Mouse (Mus musculus) midbrain, embryonic 12.5 days (tissue): ENCODE data around the gene Igfbp6. TPM values are rescaled to one million over a fixed set of nuclear protein-coding genes. Genes with fewer than 3 reads are reported as not detected.

Experiments
- ATAC-seq: fragments of 200-750 bp; cut with Nextera tagmentation; 2 replicates; pipeline ENCODE4 v1.8.0; 2017; ENCODE audit warnings: low read depth, moderate TSS enrichment, moderate library complexity; ENCODE audit not compliant: low FRiP score
- H3K27ac ChIP-seq: fragments of 300-500 bp; sonication (generic); replicated peaks from 2 replicates; pipeline ENCODE4 v1.5.1; 2016; ENCODE audit warnings: mild to moderate bottlenecking
- H3K27me3 ChIP-seq: fragments of 300-500 bp; sonication (generic); 2 replicates; pipeline ENCODE4 v1.6.1; 2016; ENCODE audit warnings: mild to moderate bottlenecking
- H3K36me3 ChIP-seq: fragments of 300-500 bp; sonication (generic); 2 replicates; pipeline ENCODE4 v1.6.1; 2016
- H3K4me1 ChIP-seq: fragments of 300-500 bp; sonication (generic); 2 replicates; pipeline ENCODE4 v1.6.1; 2016
- H3K4me2 ChIP-seq: fragments of 300-500 bp; sonication (generic); replicated peaks from 2 replicates; pipeline ENCODE4 v1.6.1; 2016; ENCODE audit warnings: mild to moderate bottlenecking, moderate library complexity
- H3K4me3 ChIP-seq: fragments of 300-500 bp; sonication (generic); 2 replicates; pipeline ENCODE4 v1.5.1; 2016; ENCODE audit warnings: mild to moderate bottlenecking
- H3K9ac ChIP-seq: fragments of 300-500 bp; sonication (generic); replicated peaks from 2 replicates; pipeline ENCODE4 v1.6.1; 2016; ENCODE audit warnings: mild to moderate bottlenecking, moderate library complexity
- H3K9me3 ChIP-seq: fragments of 300-500 bp; sonication (generic); 2 replicates; pipeline ENCODE4 v1.6.1; 2016; ENCODE audit warnings: mild to moderate bottlenecking
- WGBS: fragments of 180-500 bp; shearing (Covaris S2); methylation state at CpG from one replicate; pipeline ENCODE4 v1.1.7; 2016; 5-methylcytosine and 5-hydroxymethylcytosine counted together
- polyA plus RNA-seq: library from polyadenylated mRNA; unstranded; fragments of >200 nt; fragmentation: Nextera tagmentation; extraction: Ambion mirVana; gene quantifications from 2 replicates; pipeline ENCODE4 v1.2.1, GENCODE M21; 2016

Igfbp6 gene
- polyA plus RNA-seq, 1 experiment from 2014 or later, result 0.32 TPM

DNA sequence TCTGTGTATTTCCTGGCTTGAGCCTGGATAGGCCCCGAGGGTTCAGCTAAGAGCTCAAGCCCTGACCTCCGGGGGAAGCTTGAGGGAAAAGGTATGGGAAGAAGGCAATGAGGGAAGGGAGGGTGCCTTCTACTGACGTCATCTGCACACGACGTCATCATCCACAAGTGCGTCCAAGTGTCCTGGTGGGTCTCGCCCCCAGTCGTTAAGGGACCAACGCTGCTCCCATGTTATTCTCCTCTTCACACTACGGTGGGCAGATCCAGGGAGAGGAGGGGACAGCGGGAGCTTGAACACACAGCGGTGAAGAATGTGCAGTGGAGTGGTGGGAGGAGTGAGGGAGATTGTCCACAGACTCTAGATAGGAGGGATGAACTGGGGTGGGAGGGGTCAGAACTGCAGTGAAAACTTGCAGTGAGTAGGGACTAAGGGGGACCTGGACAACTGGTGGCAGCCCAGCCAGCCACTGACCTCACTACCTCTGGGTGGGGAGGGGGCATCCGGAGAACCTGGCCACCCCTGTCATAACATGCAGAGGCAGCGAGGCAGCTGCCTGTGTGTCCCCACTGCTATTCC is 40.7 kb upstream of the Igfbp6 start:
- no peak overlapping the region; the same call in 1 of the 2 replicates for H3K4me3 ChIP-seq
- peaks cover 95% of the 10 kb centered on the region for H3K27me3 ChIP-seq
- H3K9ac ChIP-seq, result 0 out of 2 replicates have a peak overlapping the region, but pooled peaks have one; percentile 15
- WGBS, result 9% methylated on average over 14 of the region's 14 CpGs
- H3K4me2 ChIP-seq, result peak overlapping the region; percentile 25
- H3K27ac ChIP-seq, result 0 out of 2 replicates have a peak overlapping the region, but pooled peaks have one; percentile 47
- no peak for ATAC-seq
- H3K36me3 ChIP-seq, result no peaks in the 10 kb centered on the region
- peaks cover 75% of the 10 kb centered on the region for H3K4me1 ChIP-seq
- H3K9me3 ChIP-seq, result no peaks in the 10 kb centered on the region

DNA sequence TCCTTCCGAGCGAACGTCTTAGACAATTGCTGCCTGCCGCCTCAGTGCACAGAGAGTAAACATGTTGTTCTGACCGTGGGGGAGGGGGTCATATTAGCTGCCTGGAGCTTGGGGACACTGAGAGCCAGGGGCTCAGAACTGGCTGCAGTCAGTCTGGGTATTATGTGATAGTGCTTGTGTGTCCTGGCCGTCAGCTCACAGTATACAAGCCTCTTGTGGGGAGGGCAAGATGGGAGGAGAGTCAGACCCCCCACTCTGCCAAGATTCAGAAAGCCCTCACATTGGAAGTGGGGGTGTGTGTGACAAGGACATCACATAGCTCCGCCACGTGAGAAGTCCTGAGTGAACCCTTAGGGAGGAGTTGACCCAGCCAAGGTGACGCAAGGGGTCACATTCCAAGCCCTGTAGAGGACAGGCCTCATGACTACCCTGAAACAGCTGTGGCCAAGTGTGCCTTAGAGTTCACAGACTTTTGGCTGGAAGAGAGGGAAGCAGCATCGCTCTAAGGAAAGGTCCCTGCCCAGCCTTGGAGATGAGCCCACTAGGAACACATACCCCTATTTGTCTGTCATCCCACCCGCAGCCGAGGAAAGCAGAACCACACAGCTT is 40.1 kb upstream of the Igfbp6 start:
- Histone ChIP-seq H3K4me1 (peaks cover 75% of the 10 kb centered on the region), H3K9ac (0 out of 2 replicates have a peak overlapping the region, but pooled peaks have one; percentile 15), H3K36me3 (no peaks in the 10 kb centered on the region), H3K27me3 (peaks cover 89% of the 10 kb centered on the region), H3K4me3 (no peak overlapping the region; the same call in 1 of the 2 replicates), H3K4me2 (peak overlapping the region; percentile 25), H3K9me3 (no peaks in the 10 kb centered on the region), H3K27ac (no peak overlapping the region)
- 25% methylated on average over 12 of the region's 12 CpGs for WGBS
- ATAC-seq, result no peak

DNA sequence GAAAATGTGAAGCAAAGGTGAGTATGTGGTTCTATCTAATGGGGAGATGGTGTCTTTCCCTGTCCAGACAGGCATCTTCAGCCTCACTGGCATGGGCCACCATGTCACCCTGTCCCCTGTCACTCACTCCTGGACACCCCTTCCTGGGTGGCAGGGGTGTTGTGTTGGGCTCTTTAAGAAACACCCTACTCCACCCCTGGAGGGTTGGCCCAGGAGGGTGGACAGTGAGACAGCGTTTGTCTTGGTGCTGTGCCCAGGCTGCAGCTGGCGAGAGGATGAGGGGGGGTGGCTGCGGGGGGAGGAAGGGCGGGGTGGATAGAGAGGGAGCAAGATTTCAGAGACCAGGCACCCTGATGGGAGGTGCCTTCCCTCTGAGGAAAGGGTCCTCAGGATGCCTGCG is 38.8 kb upstream of the Igfbp6 start:
- Histone ChIP-seq H3K36me3 (no peaks in the 10 kb centered on the region), H3K27ac (no peak overlapping the region), H3K4me2 (no peak overlapping the region), H3K9me3 (no peaks in the 10 kb centered on the region), H3K4me1 (peaks cover 67% of the 10 kb centered on the region), H3K27me3 (peaks cover 77% of the 10 kb centered on the region), H3K9ac (no peak overlapping the region), H3K4me3 (no peak overlapping the region)
- ATAC-seq, result no peak
- WGBS, result 63% methylated on average over 5 of the region's 5 CpGs

DNA sequence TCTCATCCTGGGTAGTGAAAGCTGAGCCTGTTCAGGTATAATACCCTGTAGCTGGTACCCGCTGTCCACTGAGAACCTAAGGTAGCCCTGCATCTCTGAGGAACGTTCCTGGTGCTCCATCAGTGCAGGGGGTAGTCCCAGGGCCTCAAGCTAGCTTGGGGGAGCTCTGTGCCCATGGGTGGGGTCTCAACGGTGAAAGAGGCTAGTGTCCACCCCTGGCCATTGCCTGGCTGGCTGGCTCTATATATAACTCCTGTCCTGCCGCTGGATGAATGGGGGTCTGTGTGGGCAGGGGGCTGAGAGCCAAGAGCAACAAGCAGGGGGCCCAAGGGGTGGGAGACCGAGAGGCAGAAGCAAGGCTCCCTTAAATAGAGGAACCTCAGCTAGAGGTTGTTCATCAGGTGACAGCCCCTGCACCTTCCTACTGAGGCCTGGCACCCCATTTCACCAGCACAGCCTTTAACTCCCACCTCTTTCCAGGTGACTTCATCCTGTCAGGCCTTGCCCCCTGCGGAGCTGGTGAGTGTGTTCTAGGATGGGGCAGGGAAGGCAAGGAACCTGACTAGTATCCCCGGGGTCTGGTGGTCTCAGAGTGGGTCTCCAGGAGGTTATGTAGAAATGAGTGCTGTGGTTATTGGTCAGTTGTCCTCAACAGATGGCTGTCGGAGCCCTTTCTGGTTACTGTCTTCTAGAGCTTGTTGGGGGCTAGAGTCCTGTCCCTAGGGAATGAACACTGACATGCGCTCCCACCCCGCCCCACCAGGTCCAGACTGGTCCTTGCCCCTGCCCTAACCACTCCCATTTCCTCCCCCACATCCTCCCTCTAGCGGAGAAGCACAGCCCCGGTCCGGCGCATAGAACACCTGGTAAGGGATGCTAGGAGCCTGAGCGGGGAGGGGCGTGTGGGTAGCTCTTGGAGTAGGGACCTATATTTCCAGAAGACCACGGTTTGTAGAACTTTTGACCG is 38.1 kb upstream of the Igfbp6 start:
- H3K9me3 ChIP-seq, result no peaks in the 10 kb centered on the region
- ATAC-seq, result no peak
- 27% methylated on average over 18 of the region's 18 CpGs for WGBS
- H3K9ac ChIP-seq, result peak overlapping the region; percentile 24; the same call in 1 of the 2 replicates
- H3K36me3 ChIP-seq, result no peaks in the 10 kb centered on the region
- H3K4me2 ChIP-seq, result peak overlapping the region; percentile 58
- peaks cover 70% of the 10 kb centered on the region for H3K27me3 ChIP-seq
- H3K4me3 ChIP-seq, result no peak overlapping the region
- H3K4me1 ChIP-seq, result peaks cover 60% of the 10 kb centered on the region
- no peak overlapping the region for H3K27ac ChIP-seq

DNA sequence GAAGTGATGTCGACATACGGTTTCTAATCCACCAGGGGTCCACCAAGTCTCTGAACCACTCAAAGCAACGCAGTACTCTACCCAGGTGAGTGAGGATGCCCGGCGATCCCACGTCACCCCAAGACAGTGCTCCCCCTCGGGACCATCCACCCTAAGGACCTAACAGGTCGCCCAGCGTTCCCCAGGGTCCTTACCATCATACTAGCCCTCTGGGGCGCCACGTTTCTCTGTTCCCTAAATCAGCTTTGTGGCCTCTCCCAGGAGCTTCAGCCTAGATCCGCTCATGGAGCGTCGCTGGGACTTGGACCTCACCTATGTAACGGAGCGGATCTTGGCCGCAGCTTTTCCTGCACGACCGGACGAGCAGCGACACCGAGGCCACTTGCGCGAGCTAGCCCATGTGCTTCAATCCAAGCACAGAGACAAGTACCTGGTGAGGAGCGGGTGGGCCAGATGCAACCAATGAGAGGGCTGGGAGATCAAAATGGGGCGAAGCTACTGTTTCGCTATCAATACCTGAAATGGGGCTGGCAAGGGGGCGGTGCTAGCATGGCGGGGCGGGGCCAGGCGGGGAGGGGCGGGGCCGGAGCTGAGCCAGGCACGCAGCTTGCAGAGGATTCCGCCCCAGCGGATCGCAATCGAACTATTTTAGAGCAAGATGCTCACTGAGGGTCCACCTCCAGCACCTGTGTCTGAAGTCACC is 37.3 kb upstream of the Igfbp6 start:
- peak overlapping the region; percentile 58 for H3K4me2 ChIP-seq
- H3K27me3 ChIP-seq, result peaks cover 61% of the 10 kb centered on the region
- no peak for ATAC-seq
- no peaks in the 10 kb centered on the region for H3K9me3 ChIP-seq
- H3K36me3 ChIP-seq, result no peaks in the 10 kb centered on the region
- peak overlapping the region; percentile 35 for H3K4me3 ChIP-seq
- WGBS, result 7% methylated on average over 38 of the region's 38 CpGs
- peaks cover 51% of the 10 kb centered on the region for H3K4me1 ChIP-seq
- peak overlapping the region; percentile 24; the same call in 1 of the 2 replicates for H3K9ac ChIP-seq
- no peak overlapping the region for H3K27ac ChIP-seq

DNA sequence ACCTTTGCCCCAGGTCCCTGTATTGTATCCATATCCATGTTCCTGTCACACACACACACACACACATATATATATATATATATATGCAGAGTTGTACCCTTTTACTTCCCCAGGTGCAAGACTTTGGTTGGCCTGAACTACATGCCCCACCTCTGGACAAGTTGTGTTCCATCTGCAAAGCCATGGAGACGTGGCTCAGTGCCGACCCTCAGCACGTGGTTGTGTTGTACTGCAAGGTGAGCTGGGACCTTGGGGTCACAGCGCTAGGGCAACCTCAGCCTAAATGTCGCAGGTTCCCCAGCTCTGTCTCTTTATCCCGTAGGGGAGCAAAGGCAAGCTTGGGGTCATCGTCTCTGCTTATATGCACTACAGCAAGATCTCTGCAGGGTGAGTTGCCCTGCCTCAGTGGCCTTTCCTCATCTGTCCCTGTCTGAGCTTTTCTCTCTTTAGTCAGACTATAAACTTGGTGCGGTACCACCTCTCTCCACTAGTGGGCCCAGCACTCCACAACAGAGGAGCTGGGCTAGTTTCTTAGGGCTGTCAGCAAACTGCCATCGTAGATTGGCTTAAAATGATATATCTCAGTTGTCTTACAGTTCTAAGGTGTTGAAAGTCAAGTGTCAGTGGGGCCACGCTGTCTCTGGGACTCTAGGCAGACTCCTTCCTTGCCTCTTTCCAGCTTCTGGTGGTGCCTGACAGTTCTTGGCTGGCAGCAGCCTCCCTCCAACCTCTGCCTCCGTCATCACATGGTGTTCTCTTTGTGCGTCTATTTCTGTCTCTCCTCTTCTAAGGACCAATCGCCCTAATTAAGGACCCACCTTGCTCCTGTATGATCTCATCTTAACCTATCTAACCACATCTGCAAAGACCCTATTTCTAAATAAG is 36.2 kb upstream of the Igfbp6 start:
- peaks cover 41% of the 10 kb centered on the region for H3K4me1 ChIP-seq
- no peaks in the 10 kb centered on the region for H3K36me3 ChIP-seq
- no peak overlapping the region for H3K4me3 ChIP-seq
- H3K4me2 ChIP-seq, result peak overlapping the region; percentile 58; the same call in 1 of the 2 replicates
- no peak for ATAC-seq
- H3K9ac ChIP-seq, result no peak overlapping the region
- peaks cover 51% of the 10 kb centered on the region for H3K27me3 ChIP-seq
- 39% methylated on average over 13 of the region's 13 CpGs for WGBS
- no peaks in the 10 kb centered on the region for H3K9me3 ChIP-seq
- H3K27ac ChIP-seq, result no peak overlapping the region

DNA sequence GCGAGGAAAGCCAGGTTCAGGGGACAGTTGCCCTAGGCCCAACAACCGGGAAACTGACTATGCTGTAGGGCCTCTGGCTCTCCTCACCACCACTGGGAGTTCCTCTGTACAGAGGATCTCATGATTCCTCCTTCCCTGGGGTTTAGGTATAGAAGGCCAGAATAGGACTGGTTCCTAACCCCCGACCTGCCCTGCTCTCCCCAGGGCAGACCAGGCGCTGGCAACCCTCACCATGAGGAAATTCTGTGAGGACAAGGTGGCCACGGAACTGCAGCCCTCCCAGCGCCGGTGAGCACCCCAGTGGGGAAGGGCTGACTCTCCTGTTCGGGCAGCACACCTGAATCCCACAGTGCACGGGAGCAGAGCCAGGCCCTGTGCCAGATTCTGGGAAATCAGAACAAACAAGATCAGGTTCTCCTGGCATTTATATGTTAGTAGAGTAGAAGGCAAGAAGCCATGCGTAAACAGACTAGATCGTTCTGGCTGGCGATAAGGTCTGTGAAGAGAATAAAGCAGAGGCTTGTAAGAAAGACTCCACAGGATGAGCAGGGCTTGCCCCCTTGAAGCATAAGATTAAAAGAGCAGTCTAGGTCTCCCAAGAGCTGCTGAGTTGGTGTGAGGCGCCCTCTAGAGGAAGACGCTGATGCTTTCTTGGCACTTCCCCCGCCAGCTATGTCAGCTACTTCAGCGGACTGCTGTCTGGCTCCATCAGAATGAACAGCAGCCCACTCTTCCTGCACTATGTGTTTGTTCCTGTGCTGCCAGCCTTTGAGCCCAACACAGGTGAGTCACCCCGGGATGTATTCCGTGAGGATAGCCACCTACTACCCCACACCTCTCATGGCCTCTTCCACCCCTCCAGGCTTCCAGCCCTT is 35.3 kb upstream of the Igfbp6 start:
- Histone ChIP-seq H3K4me1 (peaks cover 31% of the 10 kb centered on the region), H3K27me3 (peaks cover 42% of the 10 kb centered on the region), H3K4me3 (no peak overlapping the region), H3K9ac (no peak overlapping the region), H3K9me3 (no peaks in the 10 kb centered on the region), H3K36me3 (no peaks in the 10 kb centered on the region), H3K27ac (no peak overlapping the region), H3K4me2 (no peak overlapping the region)
- no peak for ATAC-seq
- WGBS, result 48% methylated on average over 18 of the region's 18 CpGs

DNA sequence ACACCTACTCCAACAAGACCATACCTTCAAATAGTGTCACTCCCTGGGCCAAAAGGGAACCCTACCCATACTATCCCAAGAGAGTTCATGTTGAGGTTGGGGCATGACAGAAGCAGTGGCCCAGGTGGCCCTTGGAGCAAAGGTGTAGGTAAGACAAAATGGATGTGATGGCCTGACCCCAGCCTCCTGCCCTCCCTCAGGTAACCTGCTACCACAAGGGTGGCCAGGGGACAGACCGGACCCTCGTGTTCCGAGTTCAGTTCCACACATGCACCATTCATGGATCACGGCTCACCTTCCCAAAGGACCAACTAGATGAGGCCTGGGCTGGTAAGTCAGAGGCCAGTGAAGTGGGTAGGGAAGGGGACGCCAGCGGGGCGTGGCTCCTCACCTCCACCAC is 33.9 kb upstream of the Igfbp6 start:
- Histone ChIP-seq H3K9me3 (no peaks in the 10 kb centered on the region), H3K9ac (no peak overlapping the region), H3K4me2 (no peak overlapping the region), H3K27me3 (peaks cover 30% of the 10 kb centered on the region), H3K4me3 (no peak overlapping the region), H3K4me1 (peaks cover 26% of the 10 kb centered on the region), H3K36me3 (0 out of 2 replicates have a peak, but pooled peaks cover 1% of the 10 kb centered on the region), H3K27ac (no peak overlapping the region)
- 96% methylated on average over 7 of the region's 7 CpGs for WGBS
- ATAC-seq, result no peak

DNA sequence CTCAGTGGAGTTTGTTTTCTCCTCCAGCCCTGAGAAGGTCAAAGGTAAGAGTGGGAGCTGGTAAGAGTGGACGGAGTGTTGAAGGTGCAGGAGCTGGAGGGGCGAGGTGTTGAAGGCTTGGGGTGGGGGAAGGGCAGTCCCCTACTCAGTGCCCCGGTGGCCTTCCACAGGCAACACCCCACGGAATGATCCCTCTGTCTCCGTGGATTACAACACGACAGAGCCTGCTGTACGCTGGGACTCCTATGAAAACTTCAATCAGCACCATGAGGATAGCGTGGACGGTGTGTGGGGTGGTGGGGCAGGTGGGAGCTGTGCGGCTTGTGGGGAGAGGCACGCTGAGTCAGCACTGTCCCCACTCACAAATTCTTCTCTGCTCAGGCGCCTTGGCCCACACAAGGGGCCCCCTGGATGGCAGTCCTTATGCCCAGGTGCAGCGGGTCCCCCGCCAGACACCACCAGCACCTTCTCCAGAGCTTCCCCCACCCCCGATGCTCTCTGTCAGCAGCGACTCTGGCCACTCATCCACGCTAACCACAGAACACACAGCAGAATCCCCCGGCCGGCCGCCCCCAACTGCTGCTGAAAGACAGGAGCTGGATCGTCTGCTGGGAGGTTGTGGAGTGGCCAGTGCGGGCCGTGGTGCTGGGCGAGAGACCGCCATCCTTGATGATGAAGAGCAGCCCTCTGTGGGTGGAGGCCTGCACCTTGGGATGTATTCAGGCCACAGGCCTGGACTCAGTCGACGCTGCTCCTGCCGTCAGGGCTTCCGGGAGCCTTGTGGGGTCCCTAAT is 33.3 kb upstream of the Igfbp6 start:
- Histone ChIP-seq H3K27me3 (peaks cover 24% of the 10 kb centered on the region), H3K4me3 (no peak overlapping the region), H3K27ac (no peak overlapping the region), H3K9ac (no peak overlapping the region), H3K4me2 (no peak overlapping the region), H3K9me3 (no peaks in the 10 kb centered on the region), H3K4me1 (peaks cover 22% of the 10 kb centered on the region), H3K36me3 (peaks cover 8% of the 10 kb centered on the region; the same call in 1 of the 2 replicates)
- 76% methylated on average over 29 of the region's 29 CpGs for WGBS
- no peak for ATAC-seq

DNA sequence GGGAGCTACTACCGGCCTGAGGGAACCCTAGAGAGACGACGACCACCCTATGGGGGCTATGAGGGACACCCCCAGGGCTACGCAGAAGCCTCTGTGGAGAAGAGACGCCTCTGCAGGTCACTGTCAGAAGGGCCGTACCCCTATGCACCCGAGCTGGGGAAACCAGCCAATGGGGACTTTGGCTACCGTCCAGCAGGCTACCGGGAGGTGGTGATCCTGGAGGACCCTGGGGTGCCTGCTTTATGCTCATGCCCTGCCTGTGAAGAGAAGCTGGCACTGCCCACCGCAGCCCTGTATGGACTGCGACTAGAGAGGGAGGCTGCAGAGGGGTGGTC is 32.7 kb upstream of the Igfbp6 start:
- H3K27ac ChIP-seq, result no peak overlapping the region
- no peak overlapping the region for H3K4me2 ChIP-seq
- peaks cover 18% of the 10 kb centered on the region for H3K4me1 ChIP-seq
- 86% methylated on average over 11 of the region's 11 CpGs for WGBS
- H3K9me3 ChIP-seq, result no peaks in the 10 kb centered on the region
- peaks cover 18% of the 10 kb centered on the region for H3K27me3 ChIP-seq
- H3K36me3 ChIP-seq, result peaks cover 13% of the 10 kb centered on the region; the same call in 1 of the 2 replicates
- ATAC-seq, result no peak
- no peak overlapping the region for H3K4me3 ChIP-seq
- no peak overlapping the region for H3K9ac ChIP-seq
